Mouse (Mus musculus) ovary, adult 10 weeks (tissue): ENCODE data around the gene Alyref2. TPM values are rescaled to one million over a fixed set of nuclear protein-coding genes. Genes with fewer than 3 reads are reported as not detected.

Experiments used
- polyA plus RNA-seq: library from polyadenylated mRNA; stranded (reverse); fragments of 350-450 nt; fragmentation: Illumina TruSeq; extraction: RNeasy Lipid Tissue Mini Kit (QIAGEN cat#74804); gene quantifications from one replicate; pipeline ENCODE4 v1.2.3, GENCODE M21; 2014

Alyref2 gene
- polyA plus RNA-seq, result 2.9 TPM

DNA sequence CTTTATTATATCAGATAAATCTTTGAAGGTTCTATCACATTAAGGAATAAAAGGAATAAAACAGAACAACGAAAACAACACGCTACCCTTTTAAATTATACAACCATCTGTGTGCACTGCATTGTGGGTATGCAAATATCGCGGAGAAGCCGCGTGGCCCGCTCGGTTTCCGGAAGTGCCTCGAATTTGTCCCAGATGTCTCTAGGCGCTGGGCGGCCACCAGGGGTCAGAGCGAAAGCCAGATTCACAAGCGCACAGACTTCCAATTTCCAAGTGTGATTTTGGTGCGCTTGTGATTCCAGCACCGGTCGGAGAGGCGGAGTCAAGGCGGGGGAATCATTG lies at the start of gene Alyref2:
Gene Alyref2 (plus strand): TSS at position 229 of the 342 bp plus-strand sequence.

DNA sequence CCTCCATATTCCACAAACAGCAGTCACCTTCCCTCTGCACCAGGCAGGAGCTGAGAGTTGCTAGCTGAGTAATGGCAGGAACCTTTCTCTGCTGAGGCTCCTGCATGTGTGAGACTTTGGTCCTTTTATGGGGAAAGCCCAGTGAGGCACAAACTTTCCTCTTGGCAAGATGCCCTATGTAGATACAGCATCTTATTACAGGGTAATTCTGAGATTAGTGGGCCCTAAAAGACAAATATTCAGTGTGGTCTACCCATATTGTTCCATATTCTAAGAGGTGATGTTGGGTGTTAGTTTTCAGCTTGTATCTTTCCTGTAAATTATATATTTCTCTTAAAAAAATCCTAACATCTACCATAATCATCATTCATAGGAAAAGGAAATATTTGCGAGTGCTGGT lies 31.9 kb downstream of the Alyref2 start, which contains the start of gene Itln1:
Gene Itln1 (minus strand): TSS at position 101 of the 400 bp plus-strand sequence.

Other genes with a start within 250 kb of the Alyref2 start
- 6.0 TPM for gene B4galt3, start 233.2 kb upstream of the Alyref2 start, polyA plus RNA-seq
- 4.1 TPM for gene Ppox, start 222.3 kb upstream of the Alyref2 start, polyA plus RNA-seq
- 24.1 TPM for gene Usp21, start 215.5 kb upstream of the Alyref2 start, polyA plus RNA-seq
- gene Ufc1, start 208.5 kb upstream of the Alyref2 start, polyA plus RNA-seq, result 64.0 TPM
- gene Dedd, start 174.3 kb upstream of the Alyref2 start, polyA plus RNA-seq, result 16.5 TPM
- gene Nit1, start 157.8 kb upstream of the Alyref2 start, polyA plus RNA-seq, result 10.9 TPM
- 27.6 TPM for gene Pfdn2, start 157.8 kb upstream of the Alyref2 start, polyA plus RNA-seq
- 0.40 TPM for gene Klhdc9, start 142.7 kb upstream of the Alyref2 start, polyA plus RNA-seq
- gene Nectin4, start 133.4 kb upstream of the Alyref2 start, polyA plus RNA-seq, result 0.31 TPM
- gene Arhgap30, start 114.5 kb upstream of the Alyref2 start, polyA plus RNA-seq, result 4.2 TPM
- gene Usf1, start 92.2 kb upstream of the Alyref2 start, polyA plus RNA-seq, result 1.1 TPM
- not detected for gene Tstd1, start 84.6 kb upstream of the Alyref2 start, polyA plus RNA-seq
- gene F11r, start 65.9 kb upstream of the Alyref2 start, polyA plus RNA-seq, result 48.9 TPM
- gene Itln1, start 31.8 kb downstream of the Alyref2 start, polyA plus RNA-seq, result not detected
- gene Cd244a, start 55.7 kb downstream of the Alyref2 start, polyA plus RNA-seq, result 0.91 TPM
- 9.5 TPM for gene Ly9, start 103.9 kb downstream of the Alyref2 start, polyA plus RNA-seq
- 6.9 TPM for gene Slamf7, start 149.6 kb downstream of the Alyref2 start, polyA plus RNA-seq
- 20.4 TPM for gene Cd48, start 178.5 kb downstream of the Alyref2 start, polyA plus RNA-seq